Mouse (Mus musculus) cortical plate, adult 2 months (tissue): ENCODE data around the gene Csrp3.

Experiments
- CTCF ChIP-seq: fragments of 200-500 bp; IDR thresholded peaks from 2 replicates; pipeline ENCODE4 v1.5.1; 2011; ENCODE audit warnings: mild to moderate bottlenecking, control low read depth, low read length; ENCODE audit not compliant: insufficient read depth; ENCODE audit errors: extremely low read depth
- POLR2A ChIP-seq: fragments of 200-500 bp; IDR thresholded peaks from 2 replicates; pipeline ENCODE4 v1.6.1; 2011; ENCODE audit warnings: mild to moderate bottlenecking, low read length, control low read depth; ENCODE audit not compliant: insufficient read depth; ENCODE audit errors: extremely low read depth

DNA sequence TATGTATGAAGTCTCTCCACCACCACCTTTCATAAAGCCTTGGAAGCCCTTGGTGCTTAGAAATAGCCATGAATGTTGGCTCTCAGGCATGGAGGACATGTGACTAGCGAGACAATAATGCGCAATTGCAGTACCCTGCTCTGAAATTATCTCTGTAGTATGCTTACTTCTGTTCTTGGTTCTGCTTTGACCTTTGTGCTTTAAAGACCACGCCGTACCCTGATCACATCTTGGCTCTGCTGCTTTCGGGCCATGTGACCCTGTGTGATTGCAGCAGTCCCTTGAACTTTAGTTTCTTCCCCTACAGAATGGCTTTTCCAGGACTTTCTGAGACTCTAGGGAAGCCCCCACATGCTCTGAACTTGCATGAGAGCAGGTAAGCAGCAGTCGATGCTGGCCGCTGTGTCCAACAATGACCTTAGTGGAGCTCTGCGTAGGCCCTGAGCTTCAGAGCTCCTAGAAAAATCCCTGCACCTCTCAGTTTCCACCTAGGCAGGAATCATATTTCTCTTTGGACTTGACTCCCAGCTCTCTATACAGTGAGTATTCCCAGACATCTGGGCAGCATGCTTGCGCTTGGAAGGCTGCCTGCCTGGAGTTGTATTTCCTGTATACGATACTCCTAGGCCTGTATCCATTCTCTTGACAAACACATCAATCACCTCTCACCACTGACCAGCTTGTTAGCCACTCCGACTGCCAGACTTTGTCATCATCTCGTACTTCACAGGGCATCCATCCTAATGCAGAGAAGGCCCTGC is 2.4 kb downstream of the Csrp3 start:
- TF ChIP-seq CTCF (no peak), POLR2A (no peak)
